Mouse (Mus musculus) ES-E14 (cell line): ENCODE results near the gene Rab4a. TPM values are rescaled to one million over a fixed set of nuclear protein-coding genes. Genes with fewer than 3 reads are reported as not detected.

Experiments
- DNase-seq: peaks from one replicate; pipeline ENCODE4 v3.0.0-alpha.2; 2013; ENCODE audit warnings: low read depth, low spot score
- H3K27ac ChIP-seq: 2 replicates; pipeline ENCODE4 v1.5.1; 2012; ENCODE audit warnings: low read depth, mild to moderate bottlenecking, low read length, moderate library complexity, mixed read lengths; ENCODE audit not compliant: poor library complexity, insufficient read depth, severe bottlenecking
- H3K36me3 ChIP-seq: 2 replicates; pipeline ENCODE4 v1.6.1; 2012; ENCODE audit warnings: mild to moderate bottlenecking, low read length, moderate library complexity, mixed read lengths; ENCODE audit not compliant: control insufficient read depth, poor library complexity, insufficient read depth, severe bottlenecking
- H3K4me1 ChIP-seq, 2 experiments: fragments of 150-350 bp in 1 of 2; sonication (generic) in 1 of 2; 2 replicates each; pipeline ENCODE4 v1.6.1; 2012; ENCODE audit warnings: low read length in 2 of 2, mild to moderate bottlenecking in 1 of 2, mixed read lengths in 1 of 2; ENCODE audit not compliant: control insufficient read depth in 2 of 2, insufficient read depth in 2 of 2, poor library complexity in 1 of 2
- H3K4me3 ChIP-seq, 2 experiments: fragments of 150-350 bp in 1 of 2; sonication (generic) in 1 of 2; 2 replicates each; pipeline ENCODE4 v1.5.1; 2012; ENCODE audit warnings: low read length in 2 of 2, low read depth in 1 of 2, mild to moderate bottlenecking in 1 of 2, mixed read lengths in 1 of 2; ENCODE audit not compliant: insufficient read depth in 1 of 2, poor library complexity in 1 of 2, severe bottlenecking in 1 of 2
- H3K9ac ChIP-seq: 2 replicates; pipeline ENCODE4 v1.6.1; 2012; ENCODE audit warnings: low read depth, mild to moderate bottlenecking, low read length, mixed read lengths; ENCODE audit not compliant: poor library complexity, insufficient read depth, severe bottlenecking
- H3K9me3 ChIP-seq: fragments of 150-350 bp; sonication (generic); 2 replicates; pipeline ENCODE4 v1.6.1; 2012; ENCODE audit warnings: low read depth, mild to moderate bottlenecking, low read length; ENCODE audit not compliant: control insufficient read depth, insufficient read depth
- CHD2 ChIP-seq: IDR thresholded peaks from 2 replicates; pipeline ENCODE4 v1.6.1; 2014; ENCODE audit warnings: mild to moderate bottlenecking, low read depth, low read length, inconsistent platforms
- HCFC1 ChIP-seq: IDR thresholded peaks from 2 replicates; pipeline ENCODE4 v1.6.1; 2012; ENCODE audit warnings: low read length, inconsistent platforms, borderline replicate concordance; ENCODE audit not compliant: insufficient read depth
- MAFK ChIP-seq: IDR thresholded peaks from 2 replicates; pipeline ENCODE4 v1.6.1; 2014; ENCODE audit warnings: mild to moderate bottlenecking, low read depth, low read length, inconsistent platforms; ENCODE audit not compliant: insufficient read depth
- ZC3H11A ChIP-seq: IDR thresholded peaks from 2 replicates; pipeline ENCODE4 v1.6.1; 2012; ENCODE audit warnings: low read depth, mild to moderate bottlenecking, inconsistent platforms, low read length, borderline replicate concordance
- ZNF384 ChIP-seq: IDR thresholded peaks from 2 replicates; pipeline ENCODE4 v1.6.1; 2012; ENCODE audit warnings: low read depth, low read length, inconsistent platforms
- in situ Hi-C, 2 experiments: fragments of 600-800 bp; cut with MboI; formaldehyde crosslinking; loops; one replicate each; pipeline ENCODE4 v1.15.1; 2025; ENCODE audit warnings: low sequenced_read_pairs in 2 of 2, inconsistent platforms in 1 of 2; ENCODE audit not compliant: unreplicated experiment in 2 of 2
- total RNA-seq: library from RNA; depleted of rRNA; stranded (reverse); fragments of 300-350 nt; gene quantifications from 2 replicates; pipeline ENCODE4 v1.2.3, GENCODE M21; 2012

Rab4a gene
- total RNA-seq, 1 experiment = 29.6 TPM

DNA sequence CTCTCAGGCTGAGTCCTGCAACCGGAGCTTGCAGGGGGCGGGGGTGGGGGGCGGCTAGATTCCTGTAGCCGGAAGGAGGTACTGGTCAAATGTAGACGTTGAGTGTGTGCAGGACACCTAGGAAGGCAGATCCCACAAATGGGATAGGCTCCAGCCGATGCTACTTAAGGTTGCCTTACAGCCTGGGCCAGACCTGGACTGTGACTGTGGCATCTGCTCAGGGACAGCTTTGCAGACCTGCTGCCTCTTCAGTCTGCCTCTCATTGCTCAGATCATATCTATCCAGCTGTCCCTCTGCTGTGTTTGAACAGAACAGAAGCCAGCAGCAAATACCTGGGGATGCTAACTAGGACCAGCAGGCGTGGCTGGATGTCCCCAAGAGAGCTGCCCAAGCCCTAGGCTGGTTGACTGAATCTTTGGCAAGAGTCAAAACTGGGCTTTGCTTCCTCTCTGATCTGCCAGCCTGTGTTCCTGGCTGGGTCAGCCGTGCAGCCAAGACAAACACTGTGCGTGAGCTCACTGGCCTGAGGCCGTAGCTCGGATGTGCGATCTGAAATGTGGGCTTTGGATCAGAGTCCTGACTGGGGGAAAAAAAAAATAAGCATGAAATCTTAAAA is 44.4 kb upstream of the Rab4a start:
- H3K27ac ChIP-seq = peak overlapping the region; percentile 9; the same call in 1 of the 2 replicates
- H3K9ac ChIP-seq = peak overlapping the region; percentile 20; the same call in 1 of the 2 replicates
- H3K36me3 ChIP-seq = no peaks in the 10 kb centered on the region
- H3K9me3 ChIP-seq = no peaks in the 10 kb centered on the region
- peak overlapping the region; percentile 2 to 75; a peak in 2 of 4 replicates for H3K4me3 ChIP-seq
- TF ChIP-seq MAFK (no peak), ZC3H11A (no peak), HCFC1 (no peak), ZNF384 (no peak), CHD2 (no peak)
- in situ Hi-C loops = loop anchor here in 1 of 2 experiments (10.0 kb wide), 1 partner anchor 107 kb away; the partner anchor contains the start of gene Rhou
- peaks cover 14 to 26% of the 10 kb centered on the region in 2 experiments for H3K4me1 ChIP-seq
- DNase-seq = no peak

DNA sequence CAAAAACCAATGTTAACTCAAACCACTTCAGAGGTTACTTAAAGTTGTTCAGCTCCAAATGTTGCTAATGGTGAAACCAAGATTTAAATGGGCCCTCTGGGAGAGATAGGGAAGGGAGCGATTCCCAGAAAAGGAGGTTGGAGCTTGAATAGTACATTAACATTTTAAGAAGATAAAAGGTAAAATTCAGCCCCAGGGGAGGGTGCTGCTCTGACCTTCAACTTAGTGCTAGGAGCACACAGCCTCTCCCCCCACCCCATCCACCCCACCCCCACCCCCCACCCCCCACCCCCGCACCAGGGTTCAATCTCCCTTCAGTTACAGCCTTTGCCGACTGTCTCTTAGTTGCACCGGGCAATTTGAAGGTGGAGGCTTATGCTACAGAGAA is 43.9 kb upstream of the Rab4a start:
- Histone ChIP-seq H3K9me3 (no peaks in the 10 kb centered on the region), H3K4me3 (peak overlapping the region in 1 of 2 experiments; percentile 75; a peak in 2 of 4 replicates), H3K36me3 (no peaks in the 10 kb centered on the region), H3K27ac (peak overlapping the region; percentile 9; the same call in 1 of the 2 replicates), H3K9ac (peak overlapping the region; percentile 20; the same call in 1 of the 2 replicates), H3K4me1 (peaks cover 14 to 24% of the 10 kb centered on the region in 2 experiments)
- in situ Hi-C loops = loop anchor here in 1 of 2 experiments (10.0 kb wide), 1 partner anchor 107 kb away; the partner anchor contains the start of gene Rhou
- no peak for TF ChIP-seq ZNF384
- no peak for TF ChIP-seq ZC3H11A
- no peak for TF ChIP-seq MAFK
- no peak for TF ChIP-seq CHD2
- TF ChIP-seq HCFC1 = no peak
- no peak for DNase-seq

DNA sequence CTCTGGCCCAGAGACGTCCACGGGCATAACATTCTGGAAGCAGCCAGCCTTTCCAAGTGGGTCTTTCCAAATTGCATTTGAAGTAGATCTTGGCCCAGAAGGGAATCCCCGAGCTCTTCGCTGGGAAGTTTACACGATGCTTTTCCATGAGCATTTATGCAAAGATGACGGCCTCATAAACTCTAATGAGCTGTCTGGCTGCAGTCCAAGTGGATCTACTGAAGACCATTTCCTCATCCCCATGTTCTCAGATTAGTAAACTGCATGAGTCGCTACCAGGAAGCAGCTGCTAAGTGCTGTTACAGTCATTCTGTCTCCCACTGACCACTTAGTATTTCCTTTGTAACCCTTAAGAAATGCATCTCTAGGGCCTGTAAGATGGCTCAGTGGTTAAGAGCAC is 42.4 kb upstream of the Rab4a start:
- Histone ChIP-seq H3K36me3 (no peaks in the 10 kb centered on the region), H3K9me3 (no peaks in the 10 kb centered on the region), H3K27ac (no peak overlapping the region), H3K4me3 (no peak overlapping the region), H3K4me1 (peaks cover 14 to 19% of the 10 kb centered on the region in 2 experiments), H3K9ac (no peak overlapping the region)
- in situ Hi-C loops = loop anchor here in 1 of 2 experiments (10.0 kb wide), 1 partner anchor 109 kb away; the partner anchor contains the start of gene Rhou
- no peak for DNase-seq
- TF ChIP-seq CHD2 (no peak), MAFK (no peak), ZC3H11A (no peak)

DNA sequence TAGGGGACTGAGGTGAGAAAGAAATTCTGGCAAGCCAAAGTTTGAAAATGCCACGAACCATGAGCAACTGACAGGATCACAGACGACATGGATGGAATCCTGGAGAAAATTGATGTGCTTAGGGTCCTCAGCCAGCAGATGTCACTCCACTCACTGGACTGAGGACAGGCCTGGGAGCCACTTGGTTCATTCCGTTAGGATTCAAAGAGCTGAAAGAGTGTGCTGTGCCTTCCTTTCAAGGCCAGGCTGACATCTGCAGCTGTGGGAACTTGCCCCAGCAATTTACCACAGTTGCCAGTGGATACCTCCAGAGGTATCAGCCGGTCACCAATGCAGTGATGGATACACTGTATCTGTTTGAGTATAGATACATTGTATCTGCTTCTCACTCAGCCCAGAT is 41.1 kb upstream of the Rab4a start:
- H3K27ac ChIP-seq = no peak overlapping the region
- no peak overlapping the region for H3K9ac ChIP-seq
- peaks cover 11% of the 10 kb centered on the region in 2 experiments for H3K4me1 ChIP-seq
- in situ Hi-C loops = loop anchor here in 1 of 2 experiments (10.0 kb wide), 1 partner anchor 110 kb away; the partner anchor contains the start of gene Rhou
- DNase-seq = no peak
- no peak for TF ChIP-seq MAFK
- no peak for TF ChIP-seq CHD2
- no peak for TF ChIP-seq HCFC1
- TF ChIP-seq ZNF384 = no peak
- no peak for TF ChIP-seq ZC3H11A
- no peaks in the 10 kb centered on the region for H3K36me3 ChIP-seq
- H3K9me3 ChIP-seq = no peaks in the 10 kb centered on the region
- H3K4me3 ChIP-seq = no peak overlapping the region
